Comparison of ENCODE assay signal across 23 mouse cellular contexts in genomic region chr2:145681626-145682025, GRCm38 (mm10). TPM values are rescaled to one million over a fixed set of nuclear protein-coding genes. Genes with fewer than 3 reads are reported as not detected.
DNase-seq lines count a peak whose midpoint lies in the region; ATAC-seq and TF ChIP-seq lines count a peak whose summit lies in the region.
"Had no signal": no experiment of that assay in that cellular context is flagged by ENCODE, and none has a peak within 500 bp of the region (broad histone marks: within the 10 kb centered on the region; RNA-seq: fewer than 3 reads in every experiment).

No protein-coding gene starts in this region.

- no peak overlapping the region for H3K9ac ChIP-seq in lung, embryonic 14.5 days
- no peak overlapping the region for H3K9ac ChIP-seq in stomach, embryonic 16.5 days (ENCODE audit: low read length)
- H3K9ac ChIP-seq: heart, embryonic 12.5 days; hindbrain, embryonic 14.5 days had no signal

- H3K27me3 ChIP-seq in lung, embryonic 14.5 days (ENCODE audit: insufficient read depth, low read length): no peaks in the 10 kb centered on the region
- H3K27me3 ChIP-seq in stomach, embryonic 16.5 days (ENCODE audit: control insufficient read depth, insufficient read depth, low read length): no peaks in the 10 kb centered on the region
- H3K27me3 ChIP-seq: heart, embryonic 12.5 days; Patski had no signal

- DNase-seq in lung, embryonic 14.5 days: peak; percentile 48
- DNase-seq in lung, postnatal 10 days: no peak
- peak; percentile 77 for DNase-seq in 3T3-L1 (ENCODE audit: low read depth, low spot score)
- no peak for DNase-seq in thymus, postnatal 25 days
- DNase-seq in gastrocnemius, adult 2 months: no peak
- DNase-seq: adrenal gland, postnatal 25 days; B cell, adult 2 months; cerebellum, adult 2 months; cerebellum, postnatal 10 days; gastrocnemius, postnatal 10 days had no signal

- ATAC-seq in lung, embryonic 14.5 days (ENCODE audit: insufficient read depth): no peak
- no peak for ATAC-seq in stomach, embryonic 16.5 days (ENCODE audit: insufficient read depth, low FRiP score)
- ATAC-seq: activated CD4-positive, CD25-positive, alpha-beta regulatory T cell, adult 4 months; CD4-positive, CD25-positive, alpha-beta regulatory T cell, adult 4 months; forebrain, embryonic 14.5 days; Patski had no signal

- H3K4me2 ChIP-seq in lung, embryonic 14.5 days: no peak overlapping the region
- no peak overlapping the region for H3K4me2 ChIP-seq in stomach, embryonic 16.5 days (ENCODE audit: low read depth, low read length)
- H3K4me2 ChIP-seq: heart, embryonic 12.5 days; hindbrain, embryonic 14.5 days had no signal

- intact Hi-C loops in gastrocnemius, adult 2 months (cut with DNase I): no loop called here

- H3K9me3 ChIP-seq in lung, embryonic 14.5 days (ENCODE audit: low read depth, low read length): no peaks in the 10 kb centered on the region
- 0 out of 2 replicates have a peak, but pooled peaks cover 3% of the 10 kb centered on the region for H3K9me3 ChIP-seq in stomach, embryonic 16.5 days (replicated peaks; ENCODE audit: control insufficient read depth, low read length)

- WGBS in lung, embryonic 14.5 days: 47% methylated on average over 4 of the region's 4 CpGs
- WGBS in stomach, embryonic 16.5 days: 51% methylated on average over 4 of the region's 4 CpGs

- TF ChIP-seq POLR2A in embryonic fibroblast, embryonic 13.5 days (IDR thresholded peaks at IDR 0.05; ENCODE audit: low read depth, low read length): no peak

- H3K4me1 ChIP-seq in lung, embryonic 14.5 days (ENCODE audit: insufficient read depth): peaks cover 30% of the 10 kb centered on the region
- peaks cover 17% of the 10 kb centered on the region for H3K4me1 ChIP-seq in embryonic fibroblast, embryonic 13.5 days (ENCODE audit: control insufficient read depth, insufficient read depth, low read length)
- peaks cover 34% of the 10 kb centered on the region for H3K4me1 ChIP-seq in stomach, embryonic 16.5 days (ENCODE audit: control insufficient read depth, insufficient read depth, low read length)

- no peak for TF ChIP-seq CTCF in lung, embryonic 14.5 days (IDR thresholded peaks at IDR 0.05; ENCODE audit: low read depth)
- TF ChIP-seq CTCF in embryonic fibroblast, embryonic 13.5 days (IDR thresholded peaks at IDR 0.05; ENCODE audit: borderline replicate concordance, insufficient read depth, low read length): no peak
- TF ChIP-seq CTCF in gastrocnemius, adult 2 months (IDR thresholded peaks at IDR 0.05): no peak

- peak overlapping the region; percentile 26; the same call in 1 of the 2 replicates for H3K27ac ChIP-seq in lung, embryonic 14.5 days (ENCODE audit: low read depth)
- H3K27ac ChIP-seq in embryonic fibroblast, embryonic 13.5 days (ENCODE audit: insufficient read depth, low read length): peak overlapping the region; percentile 42; the same call in 1 of the 2 replicates
- H3K27ac ChIP-seq in stomach, embryonic 16.5 days (ENCODE audit: low read length): peak overlapping the region; percentile 54; the same call in 1 of the 2 replicates
- H3K27ac ChIP-seq in gastrocnemius, adult 2 months: no peak overlapping the region
- H3K27ac ChIP-seq: embryonic facial prominence, embryonic 10.5 days; forebrain, embryonic 10.5 days; hindbrain, embryonic 10.5 days; hindbrain, embryonic 14.5 days had no signal

- no peak overlapping the region for H3K4me3 ChIP-seq in lung, embryonic 14.5 days (ENCODE audit: low read depth, low read length)
- no peak overlapping the region for H3K4me3 ChIP-seq in embryonic fibroblast, embryonic 13.5 days (ENCODE audit: insufficient read depth, low read length)
- H3K4me3 ChIP-seq in stomach, embryonic 16.5 days (replicated peaks; ENCODE audit: low read length): no peak overlapping the region
- no peak overlapping the region for H3K4me3 ChIP-seq in gastrocnemius, adult 2 months
- H3K4me3 ChIP-seq: embryonic facial prominence, embryonic 10.5 days; erythroblast, embryonic 14.5 days; forebrain, embryonic 10.5 days; heart, embryonic 12.5 days; hindbrain, embryonic 10.5 days had no signal

- no peaks in the 10 kb centered on the region for H3K36me3 ChIP-seq in lung, embryonic 14.5 days (ENCODE audit: insufficient read depth)
- no peaks in the 10 kb centered on the region for H3K36me3 ChIP-seq in stomach, embryonic 16.5 days (ENCODE audit: control insufficient read depth, insufficient read depth, low read length)
- H3K36me3 ChIP-seq: embryonic facial prominence, embryonic 10.5 days; forebrain, embryonic 10.5 days; G1E; heart, embryonic 12.5 days; hindbrain, embryonic 10.5 days had no signal

RNA-seq across cellular contexts. Expression of gene Rin2, which starts 6.6 kb away (rescaled TPM):
- 26.7 and 27.1 TPM in 2 replicates for polyA plus RNA-seq in lung, embryonic 14.5 days (2014; fragmentation: Nextera tagmentation; extraction: Ambion mirVana)
- 19.5 and 30.5 TPM in 2 replicates for polyA plus RNA-seq in embryonic fibroblast, embryonic 13.5 days (2011; ENCODE audit: insufficient read length, low read depth, missing spikeins)
- 37.3 and 47.2 TPM in 2 replicates for polyA plus RNA-seq in stomach, embryonic 16.5 days (2015; fragmentation: Nextera tagmentation; extraction: Ambion mirVana)
- 10 to 100 TPM; 10.3 to 11.5 TPM for total RNA-seq in gastrocnemius, adult 2 months (2021)
- polyA plus RNA-seq: G1E had no signal

Comparison
In these comparisons a context has a peak if more than half of its experiments do, and no peak if none do; other contexts are left out.
1. DNase-seq: peak in lung, embryonic 14.5 days (single experiment) and 3T3-L1 (single experiment); none in lung, postnatal 10 days (single experiment), thymus, postnatal 25 days (single experiment) and gastrocnemius, adult 2 months (single experiment).